Mouse (Mus musculus) forebrain, embryonic 13.5 days (tissue): ENCODE measurements around the gene Col20a1. TPM values are rescaled to one million over a fixed set of nuclear protein-coding genes. Genes with fewer than 3 reads are reported as not detected.
A peak's percentile ranks its signal among the peaks of the same experiment; 100 is the strongest.

Source experiments
- ATAC-seq: fragments of 200-750 bp; cut with Nextera tagmentation; 2 replicates; pipeline ENCODE4 v1.8.0; 2017
- H3K27ac ChIP-seq: fragments of 300-500 bp; sonication (generic); 2 replicates; pipeline ENCODE4 v1.5.1; 2015; ENCODE audit warnings: inconsistent platforms, mild to moderate bottlenecking, moderate library complexity
- H3K27me3 ChIP-seq: fragments of 300-500 bp; sonication (generic); 2 replicates; pipeline ENCODE4 v1.6.1; 2015; ENCODE audit warnings: mild to moderate bottlenecking, inconsistent platforms
- H3K36me3 ChIP-seq: fragments of 300-500 bp; sonication (generic); 2 replicates; pipeline ENCODE4 v1.6.1; 2015; ENCODE audit warnings: mild to moderate bottlenecking, inconsistent platforms; ENCODE audit not compliant: poor library complexity, severe bottlenecking
- H3K4me1 ChIP-seq: fragments of 300-500 bp; sonication (generic); 2 replicates; pipeline ENCODE4 v1.6.1; 2015; ENCODE audit warnings: inconsistent platforms
- H3K4me2 ChIP-seq: fragments of 300-500 bp; sonication (generic); 2 replicates; pipeline ENCODE4 v1.6.1; 2015; ENCODE audit warnings: inconsistent platforms, mild to moderate bottlenecking, moderate library complexity
- H3K4me3 ChIP-seq: fragments of 300-500 bp; sonication (generic); 2 replicates; pipeline ENCODE4 v1.5.1; 2015; ENCODE audit warnings: mild to moderate bottlenecking, inconsistent platforms
- H3K9ac ChIP-seq: fragments of 300-500 bp; sonication (generic); 2 replicates; pipeline ENCODE4 v1.6.1; 2015; ENCODE audit warnings: mild to moderate bottlenecking, inconsistent platforms
- H3K9me3 ChIP-seq: fragments of 300-500 bp; sonication (generic); replicated peaks from 2 replicates; pipeline ENCODE4 v1.6.1; 2016; ENCODE audit warnings: inconsistent platforms
- WGBS: fragments of 180-500 bp; shearing (Covaris S2); methylation state at CpG from one replicate; pipeline ENCODE4 v1.1.7; 2015; 5-methylcytosine and 5-hydroxymethylcytosine counted together
- polyA plus RNA-seq: library from polyadenylated mRNA; unstranded; fragments of >200 nt; fragmentation: Nextera tagmentation; extraction: Ambion mirVana; gene quantifications from 2 replicates; pipeline ENCODE4 v1.2.1, GENCODE M21; 2015

Col20a1 gene
- polyA plus RNA-seq, 1 experiment from 2014 or later: 0.28 TPM

DNA sequence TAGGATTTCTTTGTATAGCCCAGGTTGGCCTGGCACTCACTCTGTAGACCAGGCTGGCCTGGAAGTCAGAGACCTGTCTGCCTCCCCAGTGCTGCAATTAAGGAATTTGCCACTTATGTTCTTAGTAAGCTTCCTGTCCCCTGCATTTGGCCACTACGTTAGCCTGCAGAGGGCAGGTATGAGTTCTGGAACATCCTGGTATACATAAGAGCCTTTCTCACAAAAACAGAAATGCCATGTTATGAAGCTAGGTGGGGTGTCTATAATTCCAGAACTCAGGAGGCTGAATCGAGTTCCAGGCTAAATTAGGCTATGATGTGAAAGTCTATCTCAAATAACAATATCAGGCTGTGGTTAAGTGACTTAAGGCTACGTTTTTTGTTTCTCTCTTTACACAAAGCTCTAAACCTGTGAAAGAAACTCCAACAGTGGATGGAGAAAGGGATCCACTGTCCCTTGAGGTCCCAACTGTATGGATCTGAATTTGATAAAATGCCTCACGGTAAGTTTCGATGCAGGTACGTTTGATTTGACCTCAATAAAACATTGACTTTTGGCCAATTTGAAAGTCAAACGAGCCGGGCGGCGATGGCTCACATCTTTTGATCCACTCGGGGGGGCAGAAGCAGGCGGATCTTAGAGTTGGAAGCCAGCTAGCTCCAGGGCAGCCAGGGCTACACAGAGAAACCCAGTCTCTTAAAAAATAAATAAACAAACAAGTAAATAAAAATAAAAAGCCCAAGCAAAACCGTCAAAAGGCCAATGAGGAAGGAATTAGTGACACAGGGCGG, 20.0 kb upstream of the Col20a1 start:
- Histone ChIP-seq H3K27me3 (0 out of 2 replicates have a peak, but pooled peaks cover 2% of the 10 kb centered on the region), H3K4me2 (peak overlapping the region; percentile 99), H3K9me3 (no peaks in the 10 kb centered on the region), H3K4me1 (peaks cover 29% of the 10 kb centered on the region), H3K9ac (peak overlapping the region; percentile 97), H3K4me3 (peak overlapping the region; percentile 96), H3K27ac (peak overlapping the region; percentile 87), H3K36me3 (peaks cover 21% of the 10 kb centered on the region)
- 15% methylated on average over 14 of the region's 14 CpGs for WGBS
- ATAC-seq: no peak

GRCm38 (mm10) chr2:180967010-180967763, 19.1 kb upstream of the Col20a1 start, which contains the start of gene Arfgap1:
Arfgap1 (plus strand) TSS chr2:180967225.
- Histone ChIP-seq H3K4me1 (peaks cover 29% of the 10 kb centered on the region), H3K4me2 (peak within 1 kb of the TSS; percentile 99), H3K4me3 (peak within 1 kb of the TSS; percentile 96), H3K36me3 (peaks cover 30% of the 10 kb centered on the region), H3K27ac (peak within 1 kb of the TSS; percentile 87), H3K9me3 (no peaks in the 10 kb centered on the region), H3K9ac (peak within 1 kb of the TSS; percentile 97), H3K27me3 (0 out of 2 replicates have a peak, but pooled peaks cover 2% of the 10 kb centered on the region)
- peak; percentile 88 for ATAC-seq
- WGBS: under 1% methylated on average over 56 of the region's 57 CpGs

DNA sequence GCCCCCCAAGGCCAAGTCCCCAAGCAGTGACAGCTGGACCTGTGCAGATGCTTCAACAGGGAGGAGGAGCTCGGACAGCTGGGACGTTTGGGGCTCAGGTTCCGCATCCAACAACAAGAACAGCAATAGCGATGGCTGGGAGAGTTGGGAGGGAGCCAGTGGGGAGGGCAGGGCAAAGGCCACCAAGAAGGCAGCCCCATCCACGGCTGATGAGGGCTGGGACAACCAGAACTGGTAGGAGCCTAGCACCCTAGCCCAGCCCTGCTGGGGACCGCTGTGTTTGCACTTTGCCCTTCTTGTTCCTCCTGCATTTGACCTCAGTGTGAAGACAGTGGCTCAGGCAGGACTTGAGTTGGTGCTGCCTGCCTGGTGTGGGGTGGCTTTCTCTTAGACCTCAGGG, 5.2 kb upstream of the Col20a1 start:
- H3K4me1 ChIP-seq: no peaks in the 10 kb centered on the region
- H3K36me3 ChIP-seq: peaks cover 82% of the 10 kb centered on the region
- 85% methylated on average over 6 of the region's 6 CpGs for WGBS
- no peak overlapping the region for H3K4me3 ChIP-seq
- no peaks in the 10 kb centered on the region for H3K27me3 ChIP-seq
- no peak overlapping the region for H3K9ac ChIP-seq
- no peaks in the 10 kb centered on the region for H3K9me3 ChIP-seq
- H3K27ac ChIP-seq: no peak overlapping the region
- H3K4me2 ChIP-seq: no peak overlapping the region
- no peak for ATAC-seq

- peaks cover 37% of the 10 kb centered on the region for H3K36me3 ChIP-seq
- H3K4me3 ChIP-seq: no peak overlapping the region
- no peaks in the 10 kb centered on the region for H3K9me3 ChIP-seq
- no peak overlapping the region for H3K9ac ChIP-seq
- no peak for ATAC-seq
- H3K4me1 ChIP-seq: no peaks in the 10 kb centered on the region
- H3K27ac ChIP-seq: no peak overlapping the region
- WGBS: 85% methylated on average over 2 of the region's 2 CpGs
- H3K27me3 ChIP-seq: no peaks in the 10 kb centered on the region
- no peak overlapping the region for H3K4me2 ChIP-seq
Measured at GRCm38 (mm10) chr2:180985635-180986034, 700 bp upstream of the Col20a1 start.

- WGBS: 83% methylated on average over 1 of the region's 1 CpGs
- peaks cover 24% of the 10 kb centered on the region for H3K36me3 ChIP-seq
- H3K4me3 ChIP-seq: no peak overlapping the region
- no peak overlapping the region for H3K9ac ChIP-seq
- no peaks in the 10 kb centered on the region for H3K4me1 ChIP-seq
- no peaks in the 10 kb centered on the region for H3K9me3 ChIP-seq
- ATAC-seq: no peak
- no peak overlapping the region for H3K4me2 ChIP-seq
- H3K27ac ChIP-seq: no peak overlapping the region
- H3K27me3 ChIP-seq: no peaks in the 10 kb centered on the region
Measured at GRCm38 (mm10) chr2:180987001-180987400, 666 bp downstream of the Col20a1 start.

GRCm38 (mm10) chr2:180987432-180988030, 1.2 kb downstream of the Col20a1 start:
- 63% methylated on average over 5 of the region's 5 CpGs for WGBS
- Histone ChIP-seq H3K4me1 (no peaks in the 10 kb centered on the region), H3K4me2 (no peak overlapping the region), H3K27ac (no peak overlapping the region), H3K9me3 (no peaks in the 10 kb centered on the region), H3K27me3 (no peaks in the 10 kb centered on the region), H3K4me3 (no peak overlapping the region), H3K9ac (no peak overlapping the region), H3K36me3 (peaks cover 18% of the 10 kb centered on the region)
- no peak for ATAC-seq

DNA sequence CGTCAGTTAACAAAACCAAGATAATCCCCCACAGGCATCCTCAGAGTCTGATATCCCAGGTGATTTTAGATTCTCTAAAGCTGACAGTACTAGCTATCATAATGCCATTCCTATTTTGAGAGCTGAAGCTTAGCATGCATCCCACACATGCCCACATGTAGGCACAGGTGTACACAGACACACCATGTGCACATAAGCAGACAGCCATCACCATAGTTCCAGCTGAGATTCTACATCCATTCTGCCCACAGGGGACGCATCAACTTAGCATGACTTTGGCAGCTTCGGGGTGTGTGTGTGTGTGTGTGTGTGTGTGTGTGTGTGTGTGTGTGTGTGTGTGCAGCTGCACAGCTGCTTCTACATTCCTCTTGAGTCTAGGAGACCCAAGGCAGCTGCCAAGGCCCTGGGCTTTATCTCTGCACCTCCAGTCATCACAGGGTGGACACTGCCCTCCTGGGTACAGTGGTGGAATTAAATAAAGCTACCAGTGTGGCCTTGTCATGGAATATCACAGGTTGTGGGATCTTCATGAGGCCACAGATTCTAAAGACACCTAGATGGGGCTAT, 2.1 kb downstream of the Col20a1 start:
- no peaks in the 10 kb centered on the region for H3K9me3 ChIP-seq
- WGBS: 69% methylated on average over 3 of the region's 3 CpGs
- no peak overlapping the region for H3K4me2 ChIP-seq
- ATAC-seq: no peak
- H3K36me3 ChIP-seq: peaks cover 9% of the 10 kb centered on the region
- H3K9ac ChIP-seq: no peak overlapping the region
- H3K27me3 ChIP-seq: no peaks in the 10 kb centered on the region
- no peak overlapping the region for H3K27ac ChIP-seq
- H3K4me1 ChIP-seq: no peaks in the 10 kb centered on the region
- no peak overlapping the region for H3K4me3 ChIP-seq

- Histone ChIP-seq H3K4me1 (no peaks in the 10 kb centered on the region), H3K4me2 (no peak overlapping the region), H3K9me3 (no peaks in the 10 kb centered on the region), H3K4me3 (no peak overlapping the region), H3K27ac (no peak overlapping the region), H3K9ac (no peak overlapping the region), H3K36me3 (peaks cover 4% of the 10 kb centered on the region), H3K27me3 (no peaks in the 10 kb centered on the region)
- 86% methylated on average over 1 of the region's 1 CpGs for WGBS
- ATAC-seq: no peak
Measured at GRCm38 (mm10) chr2:180988948-180989347, 2.6 kb downstream of the Col20a1 start.

DNA sequence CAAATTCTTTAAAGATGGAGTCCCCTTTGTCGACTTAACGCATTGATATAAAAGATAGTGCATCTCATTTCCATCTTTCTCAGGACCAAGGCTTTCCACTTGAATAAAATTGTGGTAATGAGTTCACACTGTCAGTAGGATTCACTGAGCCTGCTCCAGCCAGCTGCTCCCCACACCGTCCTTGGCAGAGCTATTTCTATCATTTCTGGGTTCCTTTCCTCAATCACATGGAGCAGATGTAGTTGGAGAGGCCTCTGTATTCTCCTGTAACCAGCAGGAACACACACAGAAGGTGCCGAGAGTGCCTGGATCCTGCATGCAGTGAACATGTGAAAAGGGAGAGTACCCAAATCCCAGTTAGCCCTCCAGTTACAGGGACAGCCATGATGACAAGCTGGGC, 4.0 kb downstream of the Col20a1 start:
- H3K4me1 ChIP-seq: no peaks in the 10 kb centered on the region
- ATAC-seq: 0 out of 2 replicates have a peak, but pooled peaks have one; percentile 36
- no peak overlapping the region for H3K4me2 ChIP-seq
- no peaks in the 10 kb centered on the region for H3K27me3 ChIP-seq
- 0 out of 2 replicates have a peak overlapping the region, but pooled peaks have one; percentile 22 for H3K27ac ChIP-seq
- H3K9ac ChIP-seq: no peak overlapping the region
- no peak overlapping the region for H3K4me3 ChIP-seq
- H3K36me3 ChIP-seq: no peaks in the 10 kb centered on the region
- 62% methylated on average over 4 of the region's 4 CpGs for WGBS
- H3K9me3 ChIP-seq: no peaks in the 10 kb centered on the region

- no peak overlapping the region for H3K4me2 ChIP-seq
- no peaks in the 10 kb centered on the region for H3K9me3 ChIP-seq
- H3K27me3 ChIP-seq: no peaks in the 10 kb centered on the region
- no peaks in the 10 kb centered on the region for H3K4me1 ChIP-seq
- 85% methylated on average over 2 of the region's 2 CpGs for WGBS
- ATAC-seq: no peak
- H3K4me3 ChIP-seq: no peak overlapping the region
- no peaks in the 10 kb centered on the region for H3K36me3 ChIP-seq
- H3K9ac ChIP-seq: no peak overlapping the region
- H3K27ac ChIP-seq: no peak overlapping the region
Measured at GRCm38 (mm10) chr2:180994360-180994759, 8.0 kb downstream of the Col20a1 start.

DNA sequence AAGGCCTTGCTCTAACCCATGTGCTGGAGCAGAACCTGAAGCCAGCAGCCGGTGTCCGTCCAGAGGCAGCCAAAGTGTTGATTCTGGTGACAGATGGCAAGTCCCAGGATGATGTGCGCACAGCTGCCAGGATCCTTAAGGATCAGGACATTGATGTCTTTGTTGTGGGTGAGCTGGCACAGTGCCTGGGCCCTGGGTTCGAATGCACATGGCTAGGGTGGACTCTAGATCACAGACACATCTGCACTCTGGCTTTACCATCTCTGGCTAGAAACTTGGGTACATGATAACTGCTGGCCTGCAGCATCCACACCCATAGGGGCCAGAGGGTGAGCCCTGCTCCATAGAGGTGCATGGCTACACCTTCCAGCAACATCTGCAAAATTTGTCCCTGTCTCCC, 9.1 kb downstream of the Col20a1 start:
- no peaks in the 10 kb centered on the region for H3K9me3 ChIP-seq
- H3K36me3 ChIP-seq: no peaks in the 10 kb centered on the region
- no peak overlapping the region for H3K4me3 ChIP-seq
- WGBS: 86% methylated on average over 4 of the region's 4 CpGs
- no peak overlapping the region for H3K4me2 ChIP-seq
- no peaks in the 10 kb centered on the region for H3K27me3 ChIP-seq
- no peak overlapping the region for H3K9ac ChIP-seq
- no peak overlapping the region for H3K27ac ChIP-seq
- H3K4me1 ChIP-seq: no peaks in the 10 kb centered on the region
- no peak for ATAC-seq

DNA sequence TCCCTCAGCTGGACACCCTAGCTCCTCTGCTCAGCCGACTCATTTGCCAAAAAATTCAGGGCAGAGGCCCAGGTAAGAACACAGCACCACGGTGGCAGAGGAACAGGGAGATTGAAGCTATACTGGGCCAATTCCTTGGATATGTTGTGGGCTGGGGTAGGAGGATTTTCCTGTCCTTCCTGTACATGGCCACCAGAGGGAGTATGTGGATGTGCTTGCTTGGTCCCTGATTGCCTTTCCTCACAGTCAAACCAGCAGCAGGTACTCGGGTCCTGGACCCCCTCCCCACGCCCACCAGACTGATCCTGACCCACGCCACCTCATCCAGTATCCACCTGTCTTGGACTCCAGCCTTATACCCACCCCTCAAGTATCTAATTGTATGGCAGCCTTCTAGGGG, 10.1 kb downstream of the Col20a1 start:
- Histone ChIP-seq H3K4me3 (no peak overlapping the region), H3K9me3 (no peaks in the 10 kb centered on the region), H3K4me2 (no peak overlapping the region), H3K36me3 (no peaks in the 10 kb centered on the region), H3K4me1 (no peaks in the 10 kb centered on the region), H3K9ac (no peak overlapping the region), H3K27ac (no peak overlapping the region), H3K27me3 (no peaks in the 10 kb centered on the region)
- WGBS: 14% methylated on average over 5 of the region's 5 CpGs
- peak; percentile 77 for ATAC-seq
